Mouse (Mus musculus): ENCODE results near the gene Sik3.

Sik3 gene

DNA sequence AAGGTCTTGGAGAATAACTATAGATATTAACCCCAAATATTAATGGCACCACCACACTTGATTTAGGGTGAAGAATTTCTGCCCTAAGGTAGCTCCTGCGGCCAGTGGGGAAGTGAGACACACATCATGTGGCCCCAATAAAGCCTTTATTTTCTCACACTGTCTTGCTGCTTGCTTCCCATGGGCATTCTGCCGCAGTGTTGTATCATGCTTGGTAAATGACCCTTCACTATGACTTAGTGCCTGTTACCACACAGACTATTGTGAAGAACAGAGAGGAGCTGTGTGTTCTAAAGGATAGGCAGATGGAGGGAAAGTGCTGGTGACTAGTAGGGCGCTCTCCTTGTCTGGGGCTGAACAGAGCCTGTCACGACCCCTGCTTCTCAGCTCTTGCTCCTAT, 54.1 kb downstream of the Sik3 start:
- no peak for TF ChIP-seq GATA4 (IDR thresholded peaks at IDR 0.05; ENCODE audit: insufficient replicate concordance, low read length)

DNA sequence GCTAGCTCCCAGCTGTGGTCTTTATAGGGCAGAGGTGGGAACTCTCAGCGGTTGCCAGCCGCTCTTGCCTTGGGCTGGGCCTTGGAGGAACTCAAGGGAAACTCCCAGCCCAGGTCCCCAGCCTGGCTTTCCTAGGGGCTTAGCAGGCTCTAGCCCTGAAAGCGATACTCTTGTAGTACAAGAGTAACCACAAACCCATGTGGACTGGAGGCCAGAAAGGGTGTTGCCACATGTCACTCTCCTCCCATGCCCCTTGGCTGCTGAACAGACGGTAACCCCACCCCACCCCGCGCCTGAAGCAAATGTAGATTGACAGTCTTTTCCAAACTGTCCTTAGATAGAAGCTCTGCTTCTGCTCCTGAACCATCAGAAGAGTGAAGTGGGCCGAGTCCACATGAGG, 55.1 kb downstream of the Sik3 start:
- TF ChIP-seq GATA4 (IDR thresholded peaks at IDR 0.05; ENCODE audit: insufficient replicate concordance, low read length), result no peak

- no peak for TF ChIP-seq GATA4 (IDR thresholded peaks at IDR 0.05; ENCODE audit: insufficient replicate concordance, low read length)
These were observed 56.4 kb downstream of the Sik3 start for GRCm38 (mm10) chr9:46069013-46069412.

- TF ChIP-seq GATA4 (IDR thresholded peaks at IDR 0.05; ENCODE audit: insufficient replicate concordance, low read length), result no peak
These were observed 59.6 kb downstream of the Sik3 start for GRCm38 (mm10) chr9:46072101-46072835.

DNA sequence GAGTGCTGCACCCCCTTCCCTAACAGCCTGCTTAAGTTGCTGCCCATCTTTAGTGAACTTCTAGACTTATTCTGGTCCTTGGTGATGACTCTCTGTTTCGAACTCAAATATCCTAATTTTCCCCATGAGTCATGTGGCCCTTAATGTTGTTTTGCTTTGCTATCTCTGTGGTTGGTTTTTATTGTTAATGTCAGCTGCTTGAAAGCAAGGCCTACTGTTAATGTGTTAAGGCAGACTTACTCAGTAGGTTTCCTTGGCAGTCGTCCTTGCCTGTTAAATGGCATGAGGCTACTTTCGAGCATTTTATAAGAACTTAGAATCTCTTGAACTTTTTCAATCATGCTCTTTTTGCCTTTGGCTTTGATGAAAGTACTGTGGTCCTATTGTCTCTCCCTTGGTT, 60.8 kb downstream of the Sik3 start:
- no peak for TF ChIP-seq GATA4 (IDR thresholded peaks at IDR 0.05; ENCODE audit: insufficient replicate concordance, low read length)

- TF ChIP-seq GATA4 (IDR thresholded peaks at IDR 0.05; ENCODE audit: insufficient replicate concordance, low read length), result no peak
These were observed 63.0 kb downstream of the Sik3 start for GRCm38 (mm10) chr9:46075578-46075977.

GRCm38 (mm10) chr9:46082381-46082821, 69.8 kb downstream of the Sik3 start:
- no peak for TF ChIP-seq GATA4 (IDR thresholded peaks at IDR 0.05; ENCODE audit: insufficient replicate concordance, low read length)

GRCm38 (mm10) chr9:46083490-46083893, 70.9 kb downstream of the Sik3 start:
- no peak for TF ChIP-seq GATA4 (IDR thresholded peaks at IDR 0.05; ENCODE audit: insufficient replicate concordance, low read length)

- TF ChIP-seq GATA4 (IDR thresholded peaks at IDR 0.05; ENCODE audit: insufficient replicate concordance, low read length), result no peak
These were observed 73.3 kb downstream of the Sik3 start for GRCm38 (mm10) chr9:46085898-46086297.

GRCm38 (mm10) chr9:46086826-46087225, 74.2 kb downstream of the Sik3 start:
- no peak for TF ChIP-seq GATA4 (IDR thresholded peaks at IDR 0.05; ENCODE audit: insufficient replicate concordance, low read length)

GRCm38 (mm10) chr9:46087461-46087860, 74.8 kb downstream of the Sik3 start:
- no peak for TF ChIP-seq GATA4 (IDR thresholded peaks at IDR 0.05; ENCODE audit: insufficient replicate concordance, low read length)

DNA sequence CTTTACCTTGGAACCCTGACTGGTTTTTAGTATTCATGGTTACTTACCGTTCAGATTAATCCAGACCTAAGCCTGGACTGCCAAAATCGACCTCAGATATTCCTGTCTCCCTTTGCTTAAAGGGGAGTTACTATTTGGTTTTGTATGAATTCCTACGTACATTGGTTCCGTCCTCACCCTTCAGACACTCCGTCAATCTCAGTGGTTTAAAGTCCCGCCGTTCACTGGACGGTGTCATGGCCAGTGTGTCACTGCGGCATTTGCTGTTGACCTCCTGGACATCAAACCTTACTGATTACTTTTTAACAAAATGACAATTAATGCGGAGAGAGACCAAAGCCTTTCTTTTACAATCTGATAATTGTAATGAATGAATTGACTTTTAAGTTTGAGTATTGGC, 76.1 kb downstream of the Sik3 start:
- no peak for TF ChIP-seq GATA4 (IDR thresholded peaks at IDR 0.05; ENCODE audit: insufficient replicate concordance, low read length)

DNA sequence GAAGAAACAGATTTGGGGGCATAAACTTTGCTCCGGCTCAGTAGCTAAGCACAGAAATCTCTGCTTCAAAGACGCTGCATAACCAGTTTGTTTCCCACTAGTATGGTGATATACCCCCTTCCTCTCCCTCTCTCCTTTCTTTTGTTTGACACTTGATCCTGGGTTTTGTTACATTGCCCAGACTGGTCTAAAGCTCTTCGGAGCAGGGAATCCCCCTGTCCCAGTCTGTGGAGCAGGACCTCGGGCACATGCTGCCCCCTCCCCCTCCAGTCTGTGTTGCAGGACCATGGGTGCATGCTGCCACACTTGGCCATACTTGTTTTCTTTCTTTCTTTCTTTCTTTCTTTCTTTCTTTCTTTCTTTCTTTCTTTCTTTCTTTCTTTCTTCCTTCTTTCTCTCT, 77.4 kb downstream of the Sik3 start:
- no peak for TF ChIP-seq GATA4 (IDR thresholded peaks at IDR 0.05; ENCODE audit: insufficient replicate concordance, low read length)

DNA sequence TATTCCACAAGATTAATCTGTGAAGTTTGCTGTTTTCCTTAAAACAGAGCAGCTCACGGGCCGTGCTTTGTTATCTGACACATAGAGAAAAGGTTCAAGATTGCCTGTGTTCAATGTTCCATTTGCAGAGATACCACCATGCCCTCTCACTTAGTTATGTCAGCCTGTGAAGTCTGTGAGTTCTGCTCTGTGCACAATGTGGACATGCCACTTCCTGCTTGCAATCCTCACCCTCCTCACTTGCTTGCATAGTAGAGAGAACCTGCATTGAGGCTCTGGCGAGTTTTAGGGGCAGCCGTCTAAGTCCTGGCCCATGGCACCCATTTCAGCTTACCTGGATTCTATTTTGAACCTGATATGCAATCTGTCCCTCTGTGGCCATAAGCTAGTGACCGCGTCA, 80.0 kb downstream of the Sik3 start:
- no peak for TF ChIP-seq GATA4 (IDR thresholded peaks at IDR 0.05; ENCODE audit: insufficient replicate concordance, low read length)

DNA sequence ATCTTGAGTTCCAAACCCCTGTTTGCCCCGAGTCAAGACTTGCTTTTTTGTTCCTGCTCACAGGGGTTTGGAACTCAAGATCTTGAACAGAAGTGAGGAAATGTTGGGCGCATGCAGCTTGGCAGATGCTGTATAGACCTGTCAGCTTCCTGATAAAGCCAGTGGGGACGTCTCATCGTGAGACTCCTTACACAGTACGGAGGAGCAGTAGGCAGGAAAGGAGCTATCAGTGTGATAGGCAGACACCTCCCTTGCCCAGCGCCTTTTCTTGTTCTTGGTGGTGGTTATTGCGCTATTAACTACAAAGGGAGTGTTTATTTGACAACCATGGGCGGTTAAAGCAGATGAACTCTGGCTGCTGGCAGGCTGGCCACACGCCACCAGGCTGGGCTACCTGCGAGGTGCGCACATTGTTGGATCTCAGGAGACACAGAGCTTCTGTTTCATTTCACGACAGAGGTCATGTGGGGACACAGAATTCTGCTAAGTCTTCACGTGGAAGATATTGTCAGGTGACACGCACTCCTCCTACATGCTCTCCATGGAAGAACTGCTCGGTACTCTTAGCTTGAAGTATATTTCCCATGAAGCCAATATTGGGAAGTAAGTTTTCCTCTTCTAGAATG, 85.9 kb downstream of the Sik3 start:
- TF ChIP-seq GATA4 (IDR thresholded peaks at IDR 0.05; ENCODE audit: insufficient replicate concordance, low read length), result no peak

DNA sequence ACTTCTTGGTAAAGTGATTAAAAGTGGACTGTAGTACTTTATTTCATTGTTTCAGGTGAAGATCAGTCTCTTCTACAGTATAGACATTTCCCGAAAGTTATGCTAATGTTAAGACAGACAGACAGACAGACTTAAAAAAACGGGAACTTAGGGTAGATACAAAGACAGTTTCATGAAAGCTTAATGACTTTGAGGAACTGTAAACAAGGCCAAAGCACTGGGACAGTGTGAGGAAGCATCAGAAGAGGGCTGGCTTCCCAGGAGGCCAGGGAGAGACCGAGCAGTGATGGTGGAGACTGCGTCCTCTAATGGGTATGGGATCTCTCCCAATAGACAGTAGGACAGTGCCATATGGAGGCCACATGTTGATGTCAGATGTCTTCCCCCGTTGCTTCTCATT, 86.5 kb downstream of the Sik3 start:
- no peak for TF ChIP-seq GATA4 (IDR thresholded peaks at IDR 0.05; ENCODE audit: insufficient replicate concordance, low read length)

DNA sequence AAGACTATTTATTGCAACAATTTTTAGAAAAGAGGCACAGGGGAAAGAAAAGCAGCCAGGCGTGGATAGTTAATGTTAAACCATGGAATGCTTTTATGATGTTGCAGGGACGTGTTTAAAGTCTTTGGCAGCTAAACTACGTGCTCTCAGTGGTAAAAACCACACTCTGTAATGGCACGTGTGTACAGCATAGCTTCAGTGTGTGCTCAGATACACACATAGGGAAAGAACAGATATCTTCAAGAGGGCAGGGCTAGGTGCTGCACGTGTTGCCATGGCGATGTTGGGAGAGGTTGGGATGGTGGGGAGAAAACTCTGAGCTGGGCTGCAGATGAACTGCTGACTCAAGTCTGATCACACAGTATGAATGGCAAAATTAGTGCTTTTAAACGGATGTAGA, 90.5 kb downstream of the Sik3 start:
- no peak for TF ChIP-seq GATA4 (IDR thresholded peaks at IDR 0.05; ENCODE audit: insufficient replicate concordance, low read length)

All from liver, adult (tissue).